Mouse (Mus musculus) lung, adult 18-20 months (tissue): ENCODE results near the gene Vgll4.

Experiments used
- DNase-seq, 2 experiments: peaks; one replicate each; pipeline ENCODE4 v3.0.0; 2022; ENCODE audit warnings: mixed read lengths in 2 of 2

The Vgll4 gene

GRCm38 (mm10) chr6:114833791-114834346, 135.9 kb downstream of the Vgll4 start:
- DNase-seq: peak in 1 of 2 experiments; percentile 58

GRCm38 (mm10) chr6:114833058-114833685, 136.6 kb downstream of the Vgll4 start:
- no peak for DNase-seq

- DNase-seq: no peak
Measured at GRCm38 (mm10) chr6:114831807-114832206, 138.0 kb downstream of the Vgll4 start.

- no peak for DNase-seq
Measured at GRCm38 (mm10) chr6:114829660-114830438, 139.9 kb downstream of the Vgll4 start.

GRCm38 (mm10) chr6:114826889-114827288, 142.9 kb downstream of the Vgll4 start:
- DNase-seq: no peak

- DNase-seq: peak; percentile 46 to 68
Measured at GRCm38 (mm10) chr6:114821646-114822045, 148.1 kb downstream of the Vgll4 start.

GRCm38 (mm10) chr6:114819971-114820481, 149.8 kb downstream of the Vgll4 start:
- DNase-seq: peak; percentile 65 to 75

- DNase-seq: peak; percentile 36 to 52
Measured at GRCm38 (mm10) chr6:114818471-114818870, 151.3 kb downstream of the Vgll4 start.

- DNase-seq: peak in 1 of 2 experiments; percentile 38
Measured at GRCm38 (mm10) chr6:114817948-114818347, 151.8 kb downstream of the Vgll4 start.

- no peak for DNase-seq
Measured at GRCm38 (mm10) chr6:114814882-114815650, 154.7 kb downstream of the Vgll4 start.

GRCm38 (mm10) chr6:114814199-114814881, 155.5 kb downstream of the Vgll4 start:
- DNase-seq: no peak

- no peak for DNase-seq
Measured at GRCm38 (mm10) chr6:114812779-114813178, 157.0 kb downstream of the Vgll4 start.

- peak; percentile 39 to 67 for DNase-seq
Measured at GRCm38 (mm10) chr6:114812322-114812721, 157.5 kb downstream of the Vgll4 start.
